Mouse (Mus musculus): ENCODE results near the gene 2810004N23Rik. TPM values are rescaled to one million over a fixed set of nuclear protein-coding genes. Genes with fewer than 3 reads are reported as not detected.

Gene 2810004N23Rik
- polyA plus RNA-seq, 3 experiments from 2014 or later: 29.1 to 31.9 (median 31.8) TPM

Other genes starting within 250 kb of the 2810004N23Rik start
- gene 2310022B05Rik, start 199.8 kb downstream of the 2810004N23Rik start, polyA plus RNA-seq (2017; shearing (Covaris generic)): 1 to 10 TPM in 2 of 3 experiments, under 1 TPM in 1; 0.60 to 1.6 (median 1.6) TPM
- gene Ttc13, start 141.1 kb downstream of the 2810004N23Rik start, polyA plus RNA-seq (2017; shearing (Covaris generic)): 10 to 100 TPM; 26.1 to 40.4 (median 39.4) TPM
- 10 to 100 TPM; 19.0 to 33.2 (median 27.3) TPM for gene Arv1, start 141.0 kb downstream of the 2810004N23Rik start, polyA plus RNA-seq (2017; shearing (Covaris generic))
- gene Fam89a, start 111.3 kb downstream of the 2810004N23Rik start, polyA plus RNA-seq (2017; shearing (Covaris generic)): under 1 TPM in 2 of 3 experiments, not detected in 1; 0.75 to 0.80 TPM
- gene Trim67, start 70.0 kb downstream of the 2810004N23Rik start, polyA plus RNA-seq (2017; shearing (Covaris generic)): not detected
- 10 to 100 TPM; 31.4 to 39.2 (median 38.9) TPM for gene Gnpat, start 87 bp downstream of the 2810004N23Rik start, polyA plus RNA-seq (2017; shearing (Covaris generic))
- 1 to 10 TPM; 5.8 to 8.6 (median 6.9) TPM for gene Exoc8, start 34.6 kb upstream of the 2810004N23Rik start, polyA plus RNA-seq (2017; shearing (Covaris generic))
- gene Sprtn, start 34.8 kb upstream of the 2810004N23Rik start, polyA plus RNA-seq (2017; shearing (Covaris generic)): 1 to 10 TPM; 5.9 to 7.6 (median 7.4) TPM
- 10 to 100 TPM in 2 of 3 experiments, 1 to 10 TPM in 1; 9.8 to 12.4 (median 12.0) TPM for gene Egln1, start 86.2 kb upstream of the 2810004N23Rik start, polyA plus RNA-seq (2017; shearing (Covaris generic))
- gene Tsnax, start 149.9 kb upstream of the 2810004N23Rik start, polyA plus RNA-seq (2017; shearing (Covaris generic)): 10 to 100 TPM; 60.0 to 71.8 (median 60.4) TPM
- under 1 TPM; 0.24 to 0.61 (median 0.40) TPM for gene Disc1, start 191.1 kb upstream of the 2810004N23Rik start, polyA plus RNA-seq (2017; shearing (Covaris generic))